Mouse (Mus musculus) G1E (cell line): ENCODE data around the gene Pgpep1l. TPM values are rescaled to one million over a fixed set of nuclear protein-coding genes. Genes with fewer than 3 reads are reported as not detected.
"Not testable (repeated sequence)": the region's sequence is repeated elsewhere in the genome, so short reads cannot be mapped to it uniquely, and the experiment has no call there.

ENCODE experiments used
- ATAC-seq: 2 replicates; pipeline ENCODE4 v1.8.0; 2016; ENCODE audit warnings: mild to moderate bottlenecking; ENCODE audit not compliant: insufficient number of reproducible peaks, poor library complexity, low FRiP score, severe bottlenecking; ENCODE audit errors: extremely low read depth
- DNase-seq: peaks from one replicate; pipeline ENCODE4 v3.0.0; 2012; ENCODE audit warnings: low spot score
- H3K27me3 ChIP-seq: 2 replicates; pipeline ENCODE4 v1.6.1; 2012; ENCODE audit warnings: mild to moderate bottlenecking, low read length, inconsistent platforms; ENCODE audit not compliant: insufficient read depth
- H3K36me3 ChIP-seq: replicated peaks from 2 replicates; pipeline ENCODE3; 2012; ENCODE audit warnings: mild to moderate bottlenecking, inconsistent platforms
- H3K4me1 ChIP-seq: 2 replicates; pipeline ENCODE4 v1.6.1; 2012; ENCODE audit warnings: low read depth, low read length, inconsistent platforms, mixed read lengths; ENCODE audit not compliant: insufficient read depth
- H3K4me3 ChIP-seq: 2 replicates; pipeline ENCODE4 v1.5.1; 2012; ENCODE audit warnings: low read depth, mild to moderate bottlenecking, inconsistent platforms, low read length, moderate library complexity, mixed read lengths
- H3K9me3 ChIP-seq: replicated peaks from 2 replicates; pipeline ENCODE4 v1.6.1; 2012; ENCODE audit warnings: inconsistent platforms
- CTCF ChIP-seq: IDR thresholded peaks from 2 replicates; pipeline ENCODE4 v1.5.1; 2012; ENCODE audit warnings: low read depth, low read length, inconsistent platforms, mixed read lengths
- GATA1 ChIP-seq: IDR thresholded peaks from 2 replicates; pipeline ENCODE4 v1.6.1; 2012; ENCODE audit warnings: borderline replicate concordance, low read length, inconsistent platforms, mixed read lengths
- GATA2 ChIP-seq: IDR thresholded peaks from 2 replicates; pipeline ENCODE4 v1.6.1; 2012; ENCODE audit warnings: low read depth, low read length, inconsistent platforms, borderline replicate concordance
- POLR2AphosphoS5 ChIP-seq: IDR thresholded peaks from 2 replicates; pipeline ENCODE4 v1.6.1; 2012; ENCODE audit warnings: low read depth, low read length, inconsistent platforms; ENCODE audit not compliant: insufficient replicate concordance
- TAL1 ChIP-seq: conservative IDR thresholded peaks from 2 replicates; pipeline ENCODE4 v1.6.1; 2012; ENCODE audit warnings: low read depth, low read length, inconsistent platforms, mixed read lengths
- polyA plus RNA-seq: library from polyadenylated mRNA; stranded (reverse); fragments of >175 nt; gene quantifications from 2 replicates; pipeline ENCODE4 v1.2.3, GENCODE M21; 2012
- total RNA-seq, 2 experiments: library from RNA; stranded (forward) in 1 of 2; stranded (reverse) in 1 of 2; fragments of 200-1000 nt in 1 of 2; fragments of >200 nt in 1 of 2; fragmentation: Nextera tagmentation in 1 of 2; gene quantifications; 2 replicates each; pipeline ENCODE4 v1.2.3; 2014 to 2017

The Pgpep1l gene
- total and polyA plus RNA-seq, 3 experiments = 0.47 TPM; not detected in 2

DNA sequence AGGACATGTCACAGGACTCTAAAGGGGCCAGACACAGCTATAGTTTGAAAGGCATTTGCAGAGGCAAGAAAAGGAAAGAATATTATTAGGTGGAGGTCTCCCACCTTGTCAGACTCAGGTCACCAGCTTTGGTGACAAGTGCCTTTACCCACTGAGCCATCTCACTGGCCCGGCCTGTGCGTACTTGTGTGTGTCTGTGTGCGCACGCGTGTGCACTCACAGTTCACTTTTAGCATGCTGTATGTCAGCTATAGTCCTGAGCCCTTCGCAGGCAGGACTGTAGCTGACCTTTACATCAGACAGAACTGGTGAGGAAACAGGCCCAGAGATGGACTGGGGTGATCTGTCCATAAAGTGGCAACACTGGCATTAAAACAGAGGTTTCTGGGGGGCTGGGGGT is 14.4 kb upstream of the Pgpep1l start:
- TF ChIP-seq GATA2 (no peak), POLR2AphosphoS5 (no peak), TAL1 (no peak), CTCF (no peak), GATA1 (no peak)
- H3K4me1 ChIP-seq = no peaks in the 10 kb centered on the region
- H3K9me3 ChIP-seq = 0 out of 2 replicates have a peak, but pooled peaks cover 3% of the 10 kb centered on the region
- ATAC-seq (no peak), DNase-seq (no peak)
- peaks cover 6% of the 10 kb centered on the region; the same call in 1 of the 2 replicates for H3K27me3 ChIP-seq
- H3K36me3 ChIP-seq = no peaks in the 10 kb centered on the region
- H3K4me3 ChIP-seq = no peak overlapping the region

- DNase-seq (no peak), ATAC-seq (no peak)
- no peaks in the 10 kb centered on the region for H3K36me3 ChIP-seq
- H3K4me1 ChIP-seq = no peaks in the 10 kb centered on the region
- peaks cover 6% of the 10 kb centered on the region; the same call in 1 of the 2 replicates for H3K27me3 ChIP-seq
- no peak for TF ChIP-seq TAL1
- no peak for TF ChIP-seq GATA2
- no peak for TF ChIP-seq POLR2AphosphoS5
- TF ChIP-seq CTCF = no peak
- no peak for TF ChIP-seq GATA1
- H3K9me3 ChIP-seq = 0 out of 2 replicates have a peak, but pooled peaks cover 3% of the 10 kb centered on the region
- no peak overlapping the region for H3K4me3 ChIP-seq
Measured at GRCm38 (mm10) chr7:68277897-68278270, 13.9 kb upstream of the Pgpep1l start.

- TF ChIP-seq POLR2AphosphoS5 = no peak
- TF ChIP-seq TAL1 = no peak
- no peak for TF ChIP-seq GATA1
- TF ChIP-seq CTCF = no peak
- no peak for TF ChIP-seq GATA2
- Histone ChIP-seq H3K36me3 (no peaks in the 10 kb centered on the region), H3K4me1 (no peaks in the 10 kb centered on the region), H3K27me3 (peaks cover 11% of the 10 kb centered on the region), H3K9me3 (0 out of 2 replicates have a peak, but pooled peaks cover 3% of the 10 kb centered on the region), H3K4me3 (no peak overlapping the region)
- no peak for DNase-seq
- ATAC-seq = no peak
Measured at GRCm38 (mm10) chr7:68277054-68277896, 13.2 kb upstream of the Pgpep1l start.

DNA sequence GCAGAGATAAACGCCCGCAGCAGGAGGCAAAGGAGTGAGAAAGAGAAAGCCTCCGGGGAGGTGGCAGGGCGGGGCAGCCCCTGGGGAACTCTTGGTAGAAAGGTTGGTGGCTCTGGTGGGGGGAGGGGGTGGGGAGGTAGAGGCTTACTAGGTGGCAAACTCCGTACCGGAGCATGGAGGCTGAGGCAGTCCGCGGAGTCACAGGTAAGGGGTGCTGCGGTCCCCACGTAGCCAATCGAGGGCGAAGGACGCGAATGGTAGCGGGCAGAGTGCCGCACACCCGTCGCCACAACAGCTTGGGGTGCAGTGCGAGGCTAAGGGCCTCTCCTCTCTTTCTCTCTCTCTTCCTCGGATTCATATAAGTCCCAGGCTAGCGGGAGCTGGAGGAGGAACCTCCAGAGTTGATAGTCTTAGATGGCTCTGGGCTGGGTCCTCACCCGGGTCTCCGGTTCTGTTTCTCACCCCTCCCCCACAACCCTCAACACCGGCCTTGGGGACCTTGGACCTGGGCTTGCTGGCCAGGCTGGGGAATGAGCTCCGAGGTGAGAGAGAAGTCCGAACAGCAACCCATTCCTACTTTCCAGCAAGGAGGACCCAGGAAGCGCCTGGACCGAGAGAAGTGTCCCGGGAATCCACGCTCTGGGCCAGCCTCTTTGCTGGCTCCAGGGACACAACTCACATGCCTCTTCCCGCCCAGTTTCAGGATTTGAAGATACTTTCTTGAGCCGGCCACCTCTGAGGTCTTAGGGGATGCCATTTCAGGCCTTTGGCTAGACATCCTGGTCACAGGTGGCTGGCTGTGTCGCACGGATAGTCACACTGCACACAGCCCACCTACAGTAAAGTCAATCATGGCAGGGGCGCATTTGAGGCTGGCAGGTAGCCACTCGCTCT is 12.1 kb upstream of the Pgpep1l start:
- Histone ChIP-seq H3K4me3 (no peak overlapping the region; the same call in 1 of the 2 replicates), H3K36me3 (no peaks in the 10 kb centered on the region), H3K4me1 (no peaks in the 10 kb centered on the region), H3K9me3 (0 out of 2 replicates have a peak, but pooled peaks cover 3% of the 10 kb centered on the region), H3K27me3 (peaks cover 11% of the 10 kb centered on the region)
- TF ChIP-seq GATA2 (no peak), GATA1 (no peak), POLR2AphosphoS5 (no peak), TAL1 (no peak), CTCF (no peak)
- no peak for DNase-seq
- no peak for ATAC-seq

- ATAC-seq, H3K9me3 ChIP-seq, H3K36me3 ChIP-seq, DNase-seq, H3K4me3 ChIP-seq, H3K4me1 ChIP-seq: not testable (repeated sequence)
- H3K27me3 ChIP-seq = peaks cover 11% of the 10 kb centered on the region
Measured at GRCm38 (mm10) chr7:68275445-68275837, 11.4 kb upstream of the Pgpep1l start.

GRCm38 (mm10) chr7:68274951-68275350 is 10.9 kb upstream of the Pgpep1l start:
- Histone ChIP-seq H3K4me3 (no peak overlapping the region), H3K4me1 (no peaks in the 10 kb centered on the region), H3K27me3 (peaks cover 11% of the 10 kb centered on the region), H3K36me3 (no peaks in the 10 kb centered on the region), H3K9me3 (0 out of 2 replicates have a peak, but pooled peaks cover 3% of the 10 kb centered on the region)
- no peak for DNase-seq
- TF ChIP-seq CTCF = no peak
- no peak for TF ChIP-seq TAL1
- TF ChIP-seq GATA1 = no peak
- no peak for TF ChIP-seq GATA2
- TF ChIP-seq POLR2AphosphoS5 = no peak
- no peak for ATAC-seq
